Mouse (Mus musculus): ENCODE measurements at regions not wholly inside any gene's neighbourhood (a gene's known extent, or its start where the extent isn't known, plus 50 kb on each side); places are given as distances from the start of the nearest gene placed in this dataset.

DNA sequence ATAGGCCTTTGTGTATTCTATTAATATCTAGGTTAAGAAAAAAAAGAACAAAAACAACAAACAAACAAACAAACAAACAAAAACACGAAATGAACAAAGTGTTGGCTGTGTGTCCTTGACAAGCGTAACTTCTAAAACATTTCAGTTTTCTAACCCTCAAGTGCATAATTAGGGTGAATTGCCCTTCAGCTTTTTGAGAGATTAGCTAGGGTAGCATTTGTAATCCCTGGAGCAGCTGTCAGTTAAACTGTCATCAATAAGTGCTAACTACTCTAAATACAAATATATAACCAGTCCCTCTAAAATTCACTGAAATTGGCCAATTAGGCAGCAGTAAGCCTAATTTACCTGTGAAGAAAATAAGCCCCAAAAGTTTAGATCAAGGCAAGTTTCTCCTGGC is 467.6 kb downstream of the Gabrg2 start:
- WGBS, result 66% methylated on average over 2 of the region's 2 CpGs
- ATAC-seq (ENCODE audit: low read depth) (no peak), DNase-seq (ENCODE audit: low spot score) (no peak)
- no peaks in the 10 kb centered on the region for H3K27me3 ChIP-seq (replicated peaks; ENCODE audit: control insufficient read depth, insufficient read depth, low read length)
- no peak overlapping the region for H3K27ac ChIP-seq (replicated peaks; ENCODE audit: low read depth, low read length)
- no peaks in the 10 kb centered on the region for H3K4me1 ChIP-seq (ENCODE audit: control insufficient read depth, insufficient read depth, low read length)
- no peak overlapping the region for H3K4me3 ChIP-seq (ENCODE audit: low read depth, low read length)
- no peaks in the 10 kb centered on the region for H3K36me3 ChIP-seq (ENCODE audit: control insufficient read depth, insufficient read depth, low read length)
- no peak overlapping the region for H3K4me2 ChIP-seq (ENCODE audit: low read depth, low read length)
- no peak overlapping the region for H3K9ac ChIP-seq (ENCODE audit: low read depth, low read length)
- H3K9me3 ChIP-seq (ENCODE audit: control insufficient read depth, low read length), result no peaks in the 10 kb centered on the region

DNA sequence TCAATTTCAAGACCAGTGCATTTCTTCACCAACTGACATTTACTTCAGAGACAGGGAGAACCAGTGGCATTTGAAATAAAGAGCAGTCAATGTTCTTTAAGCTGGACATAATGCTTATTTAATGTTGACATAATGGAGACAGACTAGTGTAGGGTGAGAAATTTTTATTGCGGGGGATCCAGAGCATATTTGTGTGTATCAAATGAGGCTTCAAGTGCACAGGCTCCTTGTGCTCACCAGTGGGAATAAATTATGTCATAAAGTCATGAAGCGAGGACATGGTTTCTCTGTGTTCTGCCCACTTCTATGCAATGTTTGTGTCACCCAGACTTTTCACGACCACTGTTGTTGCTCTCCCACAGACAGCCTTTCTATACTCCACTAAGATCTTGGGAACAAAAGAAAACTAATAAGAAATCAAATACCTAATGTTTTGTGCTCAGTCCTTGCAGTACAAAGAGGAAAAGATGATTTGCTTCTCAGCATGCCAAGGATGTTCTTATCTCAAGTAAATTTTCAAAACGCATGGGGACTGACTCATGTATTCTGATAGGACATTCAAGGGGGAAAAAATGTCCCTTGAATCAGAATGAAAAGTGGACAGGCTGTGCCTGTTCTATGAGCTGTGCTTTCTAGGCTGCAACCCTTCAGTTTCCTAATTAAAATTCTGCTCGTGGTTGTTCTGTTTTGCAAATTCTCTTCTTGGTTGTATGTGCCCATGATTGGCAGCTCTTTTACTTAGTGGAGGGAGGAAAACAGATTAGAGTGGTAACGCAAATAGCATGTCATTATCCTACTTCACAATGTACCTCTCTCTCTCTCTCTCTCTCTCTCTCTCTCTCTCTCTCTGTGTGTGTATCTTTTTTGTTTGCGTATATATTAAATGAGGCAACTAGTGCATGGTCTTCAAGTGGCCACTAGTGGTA is 468.4 kb downstream of the Gabrg2 start:
- H3K4me1 ChIP-seq (ENCODE audit: control insufficient read depth, insufficient read depth, low read length), result no peaks in the 10 kb centered on the region
- no peaks in the 10 kb centered on the region for H3K9me3 ChIP-seq (ENCODE audit: control insufficient read depth, low read length)
- WGBS, result 66% methylated on average over 7 of the region's 7 CpGs
- H3K4me3 ChIP-seq (ENCODE audit: low read depth, low read length), result no peak overlapping the region
- no peak overlapping the region for H3K9ac ChIP-seq (ENCODE audit: low read depth, low read length)
- H3K27ac ChIP-seq (replicated peaks; ENCODE audit: low read depth, low read length), result no peak overlapping the region
- no peak overlapping the region for H3K4me2 ChIP-seq (ENCODE audit: low read depth, low read length)
- no peaks in the 10 kb centered on the region for H3K36me3 ChIP-seq (ENCODE audit: control insufficient read depth, insufficient read depth, low read length)
- DNase-seq (ENCODE audit: low spot score) (no peak), ATAC-seq (ENCODE audit: low read depth) (no peak)
- H3K27me3 ChIP-seq (replicated peaks; ENCODE audit: control insufficient read depth, insufficient read depth, low read length), result no peaks in the 10 kb centered on the region

GRCm38 (mm10) chr11:41524979-41525378 is 475.7 kb downstream of the Gabrg2 start:
- WGBS, result 87% methylated on average over 5 of the region's 5 CpGs
- Histone ChIP-seq H3K36me3 (ENCODE audit: control insufficient read depth, insufficient read depth, low read length) (no peaks in the 10 kb centered on the region), H3K9ac (ENCODE audit: low read depth, low read length) (no peak overlapping the region), H3K27me3 (replicated peaks; ENCODE audit: control insufficient read depth, insufficient read depth, low read length) (no peaks in the 10 kb centered on the region), H3K27ac (replicated peaks; ENCODE audit: low read depth, low read length) (no peak overlapping the region), H3K4me3 (ENCODE audit: low read depth, low read length) (no peak overlapping the region), H3K4me2 (ENCODE audit: low read depth, low read length) (no peak overlapping the region), H3K4me1 (ENCODE audit: control insufficient read depth, insufficient read depth, low read length) (no peaks in the 10 kb centered on the region), H3K9me3 (ENCODE audit: control insufficient read depth, low read length) (no peaks in the 10 kb centered on the region)
- no peak for ATAC-seq (ENCODE audit: low read depth)
- DNase-seq (ENCODE audit: low spot score), result no peak

DNA sequence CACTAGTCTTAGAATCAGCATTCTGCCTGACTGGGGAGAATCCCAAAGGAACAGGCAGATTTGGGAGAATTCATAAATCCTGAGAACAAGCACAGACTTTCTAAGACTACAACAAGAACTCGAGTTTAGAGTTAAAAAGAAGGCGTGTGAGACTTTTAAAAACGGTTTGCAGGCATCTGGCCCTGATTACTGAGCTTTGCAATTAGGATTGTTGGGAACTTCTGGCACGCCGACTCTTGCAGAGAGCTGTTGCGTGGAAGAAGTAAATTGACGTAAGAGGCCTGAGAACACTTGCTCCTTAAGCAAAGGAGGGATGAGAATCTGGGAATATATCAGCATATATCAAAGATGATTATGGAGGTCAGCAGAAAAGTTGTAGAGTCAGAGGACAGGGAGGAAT is 507.4 kb downstream of the Gabrg2 start:
- Histone ChIP-seq H3K9me3 (ENCODE audit: control insufficient read depth, low read length) (no peaks in the 10 kb centered on the region), H3K36me3 (ENCODE audit: control insufficient read depth, insufficient read depth, low read length) (no peaks in the 10 kb centered on the region), H3K4me2 (ENCODE audit: low read depth, low read length) (no peak overlapping the region), H3K4me1 (ENCODE audit: control insufficient read depth, insufficient read depth, low read length) (no peaks in the 10 kb centered on the region), H3K4me3 (ENCODE audit: low read depth, low read length) (no peak overlapping the region), H3K9ac (ENCODE audit: low read depth, low read length) (no peak overlapping the region), H3K27ac (replicated peaks; ENCODE audit: low read depth, low read length) (no peak overlapping the region), H3K27me3 (replicated peaks; ENCODE audit: control insufficient read depth, insufficient read depth, low read length) (no peaks in the 10 kb centered on the region)
- ATAC-seq (ENCODE audit: low read depth) (no peak), DNase-seq (ENCODE audit: low spot score) (peak; percentile 75)
- 36% methylated on average over 7 of the region's 7 CpGs for WGBS

GRCm38 (mm10) chr11:41491966-41492365 is 508.7 kb downstream of the Gabrg2 start:
- no peaks in the 10 kb centered on the region for H3K27me3 ChIP-seq (replicated peaks; ENCODE audit: control insufficient read depth, insufficient read depth, low read length)
- H3K9me3 ChIP-seq (ENCODE audit: control insufficient read depth, low read length), result no peaks in the 10 kb centered on the region
- no peak overlapping the region for H3K4me2 ChIP-seq (ENCODE audit: low read depth, low read length)
- WGBS, result 86% methylated on average over 5 of the region's 5 CpGs
- H3K9ac ChIP-seq (ENCODE audit: low read depth, low read length), result no peak overlapping the region
- no peak overlapping the region for H3K27ac ChIP-seq (replicated peaks; ENCODE audit: low read depth, low read length)
- no peak for DNase-seq (ENCODE audit: low spot score)
- no peaks in the 10 kb centered on the region for H3K4me1 ChIP-seq (ENCODE audit: control insufficient read depth, insufficient read depth, low read length)
- H3K4me3 ChIP-seq (ENCODE audit: low read depth, low read length), result no peak overlapping the region
- no peaks in the 10 kb centered on the region for H3K36me3 ChIP-seq (ENCODE audit: control insufficient read depth, insufficient read depth, low read length)
- ATAC-seq (ENCODE audit: low read depth), result no peak

DNA sequence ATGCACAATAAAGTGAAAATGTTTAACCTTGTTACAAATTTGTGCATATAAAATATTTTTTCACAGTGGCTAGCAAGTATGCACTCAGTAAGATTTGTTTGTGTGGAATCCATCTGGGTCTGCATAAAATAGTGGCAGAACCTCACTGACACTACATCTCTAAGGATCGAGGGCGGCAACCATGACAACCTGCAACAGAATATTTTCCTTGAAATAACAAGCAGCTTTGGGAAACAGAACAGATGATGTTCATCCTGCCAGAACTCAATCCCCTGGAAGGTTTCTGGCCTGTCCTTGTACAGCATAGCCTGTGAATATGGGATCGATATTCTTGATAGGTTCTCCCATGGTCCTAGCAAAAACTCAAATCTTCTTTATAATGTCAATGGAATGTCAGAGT is 509.4 kb downstream of the Gabrg2 start:
- DNase-seq (ENCODE audit: low spot score) (no peak), ATAC-seq (ENCODE audit: low read depth) (no peak)
- Histone ChIP-seq H3K9ac (ENCODE audit: low read depth, low read length) (no peak overlapping the region), H3K4me2 (ENCODE audit: low read depth, low read length) (no peak overlapping the region), H3K4me1 (ENCODE audit: control insufficient read depth, insufficient read depth, low read length) (no peaks in the 10 kb centered on the region), H3K27me3 (replicated peaks; ENCODE audit: control insufficient read depth, insufficient read depth, low read length) (no peaks in the 10 kb centered on the region), H3K36me3 (ENCODE audit: control insufficient read depth, insufficient read depth, low read length) (no peaks in the 10 kb centered on the region), H3K9me3 (ENCODE audit: control insufficient read depth, low read length) (no peaks in the 10 kb centered on the region), H3K4me3 (ENCODE audit: low read depth, low read length) (no peak overlapping the region), H3K27ac (replicated peaks; ENCODE audit: low read depth, low read length) (no peak overlapping the region)
- WGBS, result 83% methylated on average over 3 of the region's 3 CpGs

- Histone ChIP-seq H3K27me3 (replicated peaks; ENCODE audit: control insufficient read depth, insufficient read depth, low read length) (no peaks in the 10 kb centered on the region), H3K4me3 (ENCODE audit: low read depth, low read length) (no peak overlapping the region), H3K36me3 (ENCODE audit: control insufficient read depth, insufficient read depth, low read length) (no peaks in the 10 kb centered on the region), H3K9me3 (ENCODE audit: control insufficient read depth, low read length) (no peaks in the 10 kb centered on the region), H3K4me1 (ENCODE audit: control insufficient read depth, insufficient read depth, low read length) (no peaks in the 10 kb centered on the region), H3K27ac (replicated peaks; ENCODE audit: low read depth, low read length) (no peak overlapping the region), H3K4me2 (ENCODE audit: low read depth, low read length) (no peak overlapping the region), H3K9ac (ENCODE audit: low read depth, low read length) (no peak overlapping the region)
- no peak for DNase-seq (ENCODE audit: low spot score)
- no peak for ATAC-seq (ENCODE audit: low read depth)
- 56% methylated on average over 1 of the region's 1 CpGs for WGBS
Measured at GRCm38 (mm10) chr11:41483881-41484280, 516.8 kb downstream of the Gabrg2 start.

DNA sequence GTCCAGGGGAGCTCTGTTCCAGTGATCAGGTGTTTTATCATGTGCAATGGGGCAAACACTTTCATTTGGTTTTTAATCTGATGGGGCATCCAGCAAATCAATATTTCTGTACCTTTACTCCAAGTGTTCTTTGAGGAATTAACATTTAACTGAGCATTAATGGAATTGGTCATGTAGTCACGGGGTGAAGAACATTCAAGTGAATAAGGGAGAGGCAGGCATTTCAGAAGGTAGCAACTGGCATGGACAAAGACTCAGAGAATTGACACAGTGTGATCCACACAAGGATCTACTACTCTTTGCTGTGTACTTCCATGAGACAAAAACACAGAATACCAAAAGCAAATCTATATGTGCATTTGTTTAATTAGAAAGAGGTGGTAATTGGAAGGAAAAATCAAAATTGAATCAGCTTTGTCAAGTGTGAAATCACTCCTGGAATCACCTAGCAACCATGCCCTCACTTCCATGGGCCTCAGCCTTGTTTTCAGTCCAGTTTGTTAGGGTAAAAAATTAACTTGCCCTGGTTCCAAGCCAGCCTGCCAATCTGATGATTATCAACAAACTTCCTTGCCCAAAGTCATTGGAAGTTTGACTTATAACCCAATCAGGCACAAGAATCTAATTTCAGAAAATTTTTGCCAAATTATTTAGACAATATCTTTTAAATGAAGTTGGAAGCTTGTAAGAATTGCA is 529.6 kb downstream of the Gabrg2 start:
- WGBS, result 78% methylated on average over 1 of the region's 1 CpGs
- no peak overlapping the region for H3K4me2 ChIP-seq (ENCODE audit: low read depth, low read length)
- DNase-seq (ENCODE audit: low spot score) (no peak), ATAC-seq (ENCODE audit: low read depth) (no peak)
- no peaks in the 10 kb centered on the region for H3K4me1 ChIP-seq (ENCODE audit: control insufficient read depth, insufficient read depth, low read length)
- no peak overlapping the region for H3K27ac ChIP-seq (replicated peaks; ENCODE audit: low read depth, low read length)
- no peaks in the 10 kb centered on the region for H3K36me3 ChIP-seq (ENCODE audit: control insufficient read depth, insufficient read depth, low read length)
- no peaks in the 10 kb centered on the region for H3K9me3 ChIP-seq (ENCODE audit: control insufficient read depth, low read length)
- no peak overlapping the region for H3K9ac ChIP-seq (ENCODE audit: low read depth, low read length)
- no peaks in the 10 kb centered on the region for H3K27me3 ChIP-seq (replicated peaks; ENCODE audit: control insufficient read depth, insufficient read depth, low read length)
- H3K4me3 ChIP-seq (ENCODE audit: low read depth, low read length), result no peak overlapping the region
